Mouse (Mus musculus) embryonic facial prominence, embryonic 10.5 days (tissue): ENCODE results near the gene Akap9. TPM values are rescaled to one million over a fixed set of nuclear protein-coding genes. Genes with fewer than 3 reads are reported as not detected.

Source experiments
- DNase-seq: peaks from one replicate; pipeline ENCODE4 v3.0.0-alpha.2; 2017; ENCODE audit warnings: low spot score
- H3K27ac ChIP-seq: fragments of 300-500 bp; sonication (generic); replicated peaks from 2 replicates; pipeline ENCODE4 v1.5.1; 2016; ENCODE audit warnings: mild to moderate bottlenecking
- H3K27me3 ChIP-seq: fragments of 300-500 bp; sonication (generic); replicated peaks from 2 replicates; pipeline ENCODE4 v1.6.1; 2016; ENCODE audit warnings: low read depth, mild to moderate bottlenecking; ENCODE audit not compliant: poor library complexity, severe bottlenecking
- H3K36me3 ChIP-seq: fragments of 300-500 bp; sonication (generic); replicated peaks from 2 replicates; pipeline ENCODE4 v1.6.1; 2016; ENCODE audit warnings: mild to moderate bottlenecking, moderate library complexity
- H3K4me1 ChIP-seq: fragments of 300-500 bp; sonication (generic); 2 replicates; pipeline ENCODE4 v1.6.1; 2016
- H3K4me3 ChIP-seq: fragments of 300-500 bp; sonication (generic); 2 replicates; pipeline ENCODE4 v1.5.1; 2016; ENCODE audit warnings: mild to moderate bottlenecking, moderate library complexity
- H3K9me3 ChIP-seq: fragments of 300-500 bp; sonication (generic); 2 replicates; pipeline ENCODE4 v1.6.1; 2016; ENCODE audit warnings: mild to moderate bottlenecking
- WGBS: fragments of 180-500 bp; shearing (Covaris S2); methylation state at CpG from one replicate; pipeline ENCODE4 v1.1.7; 2016; 5-methylcytosine and 5-hydroxymethylcytosine counted together
- polyA plus RNA-seq: library from polyadenylated mRNA; unstranded; fragments of >200 nt; fragmentation: Nextera tagmentation; extraction: Ambion mirVana; gene quantifications from 2 replicates; pipeline ENCODE4 v1.2.1, GENCODE M21; 2016

Gene Akap9
- polyA plus RNA-seq, 1 experiment from 2014 or later: 119 TPM

- H3K4me1 ChIP-seq: no peaks in the 10 kb centered on the region
- no peak for DNase-seq
- WGBS: 93% methylated on average over 5 of the region's 5 CpGs
- no peak overlapping the region for H3K27ac ChIP-seq
- no peaks in the 10 kb centered on the region for H3K27me3 ChIP-seq
- no peak overlapping the region for H3K4me3 ChIP-seq
- no peaks in the 10 kb centered on the region for H3K9me3 ChIP-seq
- no peaks in the 10 kb centered on the region for H3K36me3 ChIP-seq
Measured at GRCm38 (mm10) chr5:4112570-4113098, 184.8 kb downstream of the Akap9 start.

Other genes with a start within 250 kb of the Akap9 start
- gene Ankib1, start 125.1 kb upstream of the Akap9 start, polyA plus RNA-seq: 9.2 and 9.3 TPM in 2 replicates
- gene Krit1, start 124.9 kb upstream of the Akap9 start, polyA plus RNA-seq: 57.1 and 57.8 TPM in 2 replicates
- gene Lrrd1, start 82.9 kb upstream of the Akap9 start, polyA plus RNA-seq: 0.07 TPM in 1 of 2 replicates, not detected in the other
- 8.6 and 10.8 TPM in 2 replicates for gene Mterf1a, start 34.1 kb upstream of the Akap9 start, polyA plus RNA-seq
- 105 and 113 TPM in 2 replicates for gene Cyp51, start 176.7 kb downstream of the Akap9 start, polyA plus RNA-seq